Comparison of ENCODE assay signal across 21 mouse cellular contexts in genomic region chr1:120321270-120322021, GRCm38 (mm10). TPM values are rescaled to one million over a fixed set of nuclear protein-coding genes. Genes with fewer than 3 reads are reported as not detected.
A peak's percentile ranks its signal among the peaks of the same experiment; 100 is the strongest.
DNase-seq lines count a peak whose midpoint lies in the region; ATAC-seq lines count a peak whose summit lies in the region.
"Had no signal": no experiment of that assay in that cellular context is flagged by ENCODE, and none has a peak within 500 bp of the region (broad histone marks: within the 10 kb centered on the region; RNA-seq: fewer than 3 reads in every experiment).

No protein-coding gene starts in this region.

- no peak overlapping the region for H3K4me3 ChIP-seq in hindbrain, embryonic 11.5 days (ENCODE audit: low read depth, low read length)
- no peak overlapping the region for H3K4me3 ChIP-seq in hindbrain, embryonic 10.5 days
- H3K4me3 ChIP-seq in forebrain, embryonic 15.5 days: no peak overlapping the region
- no peak overlapping the region for H3K4me3 ChIP-seq in hindbrain, embryonic 14.5 days (replicated peaks; ENCODE audit: low read length)
- no peak overlapping the region for H3K4me3 ChIP-seq in midbrain, embryonic 16.5 days (ENCODE audit: low read depth, low read length)
- H3K4me3 ChIP-seq: heart, embryonic 10.5 days; limb, embryonic 15.5 days had no signal

- H3K4me2 ChIP-seq in hindbrain, embryonic 11.5 days (replicated peaks; ENCODE audit: low read depth, low read length): no peak overlapping the region
- H3K4me2 ChIP-seq in forebrain, embryonic 15.5 days (replicated peaks): no peak overlapping the region
- 0 out of 2 replicates have a peak overlapping the region, but pooled peaks have one; percentile 13 for H3K4me2 ChIP-seq in hindbrain, embryonic 14.5 days (replicated peaks)
- 0 out of 2 replicates have a peak overlapping the region, but pooled peaks have one; percentile 9 for H3K4me2 ChIP-seq in midbrain, embryonic 16.5 days (ENCODE audit: low read length)
- H3K4me2 ChIP-seq: limb, embryonic 15.5 days had no signal

- H3K27ac ChIP-seq in hindbrain, embryonic 11.5 days (ENCODE audit: low read depth, low read length): no peak overlapping the region
- H3K27ac ChIP-seq in hindbrain, embryonic 10.5 days: no peak overlapping the region
- no peak overlapping the region for H3K27ac ChIP-seq in forebrain, embryonic 15.5 days (replicated peaks)
- H3K27ac ChIP-seq in hindbrain, embryonic 14.5 days: no peak overlapping the region
- H3K27ac ChIP-seq in midbrain, embryonic 16.5 days (ENCODE audit: low read length): no peak overlapping the region
- H3K27ac ChIP-seq: heart, embryonic 10.5 days; limb, embryonic 15.5 days had no signal

- WGBS in hindbrain, embryonic 11.5 days: 74% methylated on average over 16 of the region's 16 CpGs
- WGBS in hindbrain, embryonic 10.5 days: 83% methylated on average over 16 of the region's 16 CpGs
- WGBS in forebrain, embryonic 15.5 days: 63% methylated on average over 16 of the region's 16 CpGs
- WGBS in hindbrain, embryonic 14.5 days: 45% methylated on average over 16 of the region's 16 CpGs
- 56% methylated on average over 16 of the region's 16 CpGs for WGBS in midbrain, embryonic 16.5 days

- no peak overlapping the region for H3K9ac ChIP-seq in hindbrain, embryonic 11.5 days (ENCODE audit: low read depth, low read length)
- H3K9ac ChIP-seq in forebrain, embryonic 15.5 days (replicated peaks): no peak overlapping the region
- no peak overlapping the region for H3K9ac ChIP-seq in hindbrain, embryonic 14.5 days
- no peak overlapping the region for H3K9ac ChIP-seq in midbrain, embryonic 16.5 days (ENCODE audit: low read depth, low read length)
- H3K9ac ChIP-seq: limb, embryonic 15.5 days had no signal

- H3K27me3 ChIP-seq in hindbrain, embryonic 11.5 days (ENCODE audit: control insufficient read depth, insufficient read depth, low read length): no peaks in the 10 kb centered on the region
- H3K27me3 ChIP-seq in hindbrain, embryonic 10.5 days (ENCODE audit: insufficient read depth, poor library complexity, severe bottlenecking): no peaks in the 10 kb centered on the region
- no peaks in the 10 kb centered on the region for H3K27me3 ChIP-seq in forebrain, embryonic 15.5 days
- no peaks in the 10 kb centered on the region for H3K27me3 ChIP-seq in hindbrain, embryonic 14.5 days (ENCODE audit: control insufficient read depth, insufficient read depth, low read length)
- H3K27me3 ChIP-seq in midbrain, embryonic 16.5 days (ENCODE audit: control insufficient read depth, insufficient read depth, low read depth, low read length): no peaks in the 10 kb centered on the region
- H3K27me3 ChIP-seq: limb, embryonic 15.5 days had no signal

- H3K9me3 ChIP-seq in hindbrain, embryonic 11.5 days (ENCODE audit: control insufficient read depth, low read length): no peaks in the 10 kb centered on the region
- H3K9me3 ChIP-seq in hindbrain, embryonic 10.5 days: no peaks in the 10 kb centered on the region
- H3K9me3 ChIP-seq in forebrain, embryonic 15.5 days: no peaks in the 10 kb centered on the region
- H3K9me3 ChIP-seq in hindbrain, embryonic 14.5 days (ENCODE audit: control insufficient read depth, low read length): no peaks in the 10 kb centered on the region
- H3K9me3 ChIP-seq in midbrain, embryonic 16.5 days (replicated peaks; ENCODE audit: control insufficient read depth, low read length, poor library complexity, severe bottlenecking): no peaks in the 10 kb centered on the region
- H3K9me3 ChIP-seq: heart, embryonic 10.5 days; limb, embryonic 15.5 days had no signal

- no peaks in the 10 kb centered on the region for H3K4me1 ChIP-seq in hindbrain, embryonic 11.5 days (replicated peaks; ENCODE audit: control insufficient read depth, insufficient read depth, low read length)
- H3K4me1 ChIP-seq in hindbrain, embryonic 10.5 days (replicated peaks): no peaks in the 10 kb centered on the region
- no peaks in the 10 kb centered on the region for H3K4me1 ChIP-seq in forebrain, embryonic 15.5 days
- 0 out of 2 replicates have a peak, but pooled peaks cover 5% of the 10 kb centered on the region for H3K4me1 ChIP-seq in hindbrain, embryonic 14.5 days (replicated peaks; ENCODE audit: control insufficient read depth, insufficient read depth, low read length)
- H3K4me1 ChIP-seq in midbrain, embryonic 16.5 days (ENCODE audit: control insufficient read depth, insufficient read depth, low read length): no peaks in the 10 kb centered on the region; the same call in 1 of the 2 replicates
- H3K4me1 ChIP-seq: heart, embryonic 10.5 days; limb, embryonic 15.5 days had no signal

- ATAC-seq in hindbrain, embryonic 11.5 days (ENCODE audit: low FRiP score): peak; percentile 41
- peak; percentile 49 for ATAC-seq in forebrain, embryonic 15.5 days (replicated peaks)
- ATAC-seq in hindbrain, embryonic 14.5 days (ENCODE audit: low FRiP score): peak; percentile 60; the same call in 1 of the 2 replicates
- ATAC-seq in midbrain, embryonic 16.5 days: peak; percentile 47; the same call in 1 of the 2 replicates
- no peak for ATAC-seq in granulocyte monocyte progenitor cell, adult 5-6 weeks (replicated peaks; ENCODE audit: poor library complexity, severe bottlenecking)

- DNase-seq in hindbrain, embryonic 11.5 days (ENCODE audit: low spot score): peak; percentile 7
- DNase-seq in hindbrain, embryonic 10.5 days (ENCODE audit: low spot score): no peak
- DNase-seq in hindbrain, embryonic 14.5 days (ENCODE audit: low spot score): peak; percentile 62
- no peak for DNase-seq in spleen, postnatal 14 days (ENCODE audit: low spot score in 2 of 2)
- no peak for DNase-seq in urinary bladder, postnatal 25 days (ENCODE audit: low spot score)
- DNase-seq: adrenal gland, postnatal 25 days; gastrocnemius, postnatal 25 days; heart, postnatal 10 days; kidney, adult 9 months; kidney, postnatal 36 days; lung, adult 18-20 months had no signal

- no peaks in the 10 kb centered on the region for H3K36me3 ChIP-seq in hindbrain, embryonic 11.5 days (ENCODE audit: control insufficient read depth, insufficient read depth, low read length)
- H3K36me3 ChIP-seq in hindbrain, embryonic 10.5 days: no peaks in the 10 kb centered on the region
- H3K36me3 ChIP-seq in forebrain, embryonic 15.5 days: no peaks in the 10 kb centered on the region
- H3K36me3 ChIP-seq in hindbrain, embryonic 14.5 days (replicated peaks; ENCODE audit: control insufficient read depth, insufficient read depth): no peaks in the 10 kb centered on the region
- H3K36me3 ChIP-seq in midbrain, embryonic 16.5 days (ENCODE audit: control insufficient read depth, insufficient read depth, low read length): no peaks in the 10 kb centered on the region
- H3K36me3 ChIP-seq: heart, embryonic 10.5 days; limb, embryonic 15.5 days had no signal

RNA-seq across cellular contexts. Expression of gene C1ql2, which starts 18.9 kb away (rescaled TPM):
- polyA plus RNA-seq in hindbrain, embryonic 11.5 days (2014; fragmentation: Nextera tagmentation; extraction: Ambion mirVana): 0.57 and 1.1 TPM in 2 replicates
- polyA plus RNA-seq in hindbrain, embryonic 10.5 days (2016; fragmentation: Nextera tagmentation; extraction: Ambion mirVana): 0.54 and 1.8 TPM in 2 replicates
- polyA plus RNA-seq in forebrain, embryonic 15.5 days (2015; fragmentation: Nextera tagmentation; extraction: Ambion mirVana): 1.2 and 1.3 TPM in 2 replicates
- 4.9 and 5.4 TPM in 2 replicates for polyA plus RNA-seq in hindbrain, embryonic 14.5 days (2014; fragmentation: Nextera tagmentation; extraction: Ambion mirVana)
- polyA plus RNA-seq in midbrain, embryonic 16.5 days (2015; fragmentation: Nextera tagmentation; extraction: Ambion mirVana): 14.0 and 17.6 TPM in 2 replicates
- not detected in 2 replicates for total RNA-seq in granulocyte monocyte progenitor cell, adult 5-6 weeks (2014; fragmentation: Nextera tagmentation)
- not detected in 2 replicates for total RNA-seq in granulocyte monocyte progenitor cell, adult 5-6 weeks (2017)
- total RNA-seq: adrenal gland, postnatal 25 days; gastrocnemius, postnatal 25 days; heart, postnatal 10 days; neutrophil, adult 5-6 weeks had no signal
- polyA plus RNA-seq: C2C12; heart, embryonic 10.5 days; intestine, embryonic 14.5 days; limb, embryonic 15.5 days; small intestine, adult 2 months; thymus, postnatal 0 days had no signal

RNA-seq across cellular contexts. Expression of gene Steap3, which starts 48.9 kb away (rescaled TPM):
- 3.4 and 3.8 TPM in 2 replicates for polyA plus RNA-seq in hindbrain, embryonic 11.5 days (2014; fragmentation: Nextera tagmentation; extraction: Ambion mirVana)
- 3.3 and 3.6 TPM in 2 replicates for polyA plus RNA-seq in hindbrain, embryonic 10.5 days (2016; fragmentation: Nextera tagmentation; extraction: Ambion mirVana)
- polyA plus RNA-seq in forebrain, embryonic 15.5 days (2015; fragmentation: Nextera tagmentation; extraction: Ambion mirVana): 2.2 TPM in 2 replicates
- polyA plus RNA-seq in hindbrain, embryonic 14.5 days (2014; fragmentation: Nextera tagmentation; extraction: Ambion mirVana): 2.7 and 3.0 TPM in 2 replicates
- polyA plus RNA-seq in midbrain, embryonic 16.5 days (2015; fragmentation: Nextera tagmentation; extraction: Ambion mirVana): 2.7 and 3.7 TPM in 2 replicates
- 19.1 and 26.6 TPM in 2 replicates for total RNA-seq in granulocyte monocyte progenitor cell, adult 5-6 weeks (2014; fragmentation: Nextera tagmentation)
- total RNA-seq in granulocyte monocyte progenitor cell, adult 5-6 weeks (2017): 4.8 and 6.2 TPM in 2 replicates

Comparison
In these comparisons a context has a peak if more than half of its experiments do, and no peak if none do; other contexts are left out.
1. DNase-seq: peak in hindbrain, embryonic 11.5 days (single experiment) and hindbrain, embryonic 14.5 days (single experiment); none in hindbrain, embryonic 10.5 days (single experiment), spleen, postnatal 14 days (0 of 2) and urinary bladder, postnatal 25 days (single experiment).
2. H3K4me2 ChIP-seq: peak in hindbrain, embryonic 14.5 days (single experiment) and midbrain, embryonic 16.5 days (single experiment); none in hindbrain, embryonic 11.5 days (single experiment) and forebrain, embryonic 15.5 days (single experiment).